Mouse (Mus musculus) megakaryocyte, embryonic 14.5 days (primary cell): ENCODE data around the gene Bicd1.

ENCODE experiments used
- FLI1 ChIP-seq: IDR thresholded peaks from 2 replicates; pipeline ENCODE4 v1.6.1; 2012; ENCODE audit warnings: low read length, inconsistent platforms, mixed read lengths
- GATA1 ChIP-seq: IDR thresholded peaks from 3 replicates; pipeline ENCODE4 v1.6.1; 2012; ENCODE audit warnings: mixed read lengths, low read length, inconsistent platforms, borderline replicate concordance

DNA sequence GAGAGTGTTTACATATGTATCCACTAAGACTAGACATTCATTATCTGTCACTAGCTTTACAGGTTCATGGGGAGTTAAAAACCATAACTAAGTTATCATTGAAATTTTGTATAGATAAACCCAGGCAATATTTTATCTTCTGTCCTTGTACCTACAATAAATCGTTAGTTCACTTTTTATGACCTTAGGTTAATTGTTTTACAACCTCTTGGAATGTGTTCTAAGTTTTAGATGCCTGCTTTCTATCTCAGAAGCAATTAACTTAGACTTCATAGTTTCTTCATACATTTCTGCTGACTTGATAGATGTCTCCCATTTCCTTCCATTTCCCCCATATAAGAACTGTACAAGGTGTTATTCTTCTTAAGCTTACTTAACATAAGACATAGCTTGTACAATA, 158.5 kb downstream of the Bicd1 start:
- TF ChIP-seq GATA1 (no peak), FLI1 (no peak)
